Mouse (Mus musculus) spleen, adult 2 months (tissue): ENCODE results near the gene Ass1.

Experiments
- CTCF ChIP-seq: fragments of 200-500 bp; IDR thresholded peaks from 2 replicates; pipeline ENCODE4 v1.5.1; 2011; ENCODE audit warnings: mild to moderate bottlenecking, inconsistent platforms; ENCODE audit not compliant: insufficient read depth, insufficient read length, insufficient replicate concordance; ENCODE audit errors: extremely low read depth
- POLR2A ChIP-seq: fragments of 200-500 bp; IDR thresholded peaks from 2 replicates; pipeline ENCODE4 v1.6.1; 2011; ENCODE audit warnings: low read depth, low read length, inconsistent platforms

DNA sequence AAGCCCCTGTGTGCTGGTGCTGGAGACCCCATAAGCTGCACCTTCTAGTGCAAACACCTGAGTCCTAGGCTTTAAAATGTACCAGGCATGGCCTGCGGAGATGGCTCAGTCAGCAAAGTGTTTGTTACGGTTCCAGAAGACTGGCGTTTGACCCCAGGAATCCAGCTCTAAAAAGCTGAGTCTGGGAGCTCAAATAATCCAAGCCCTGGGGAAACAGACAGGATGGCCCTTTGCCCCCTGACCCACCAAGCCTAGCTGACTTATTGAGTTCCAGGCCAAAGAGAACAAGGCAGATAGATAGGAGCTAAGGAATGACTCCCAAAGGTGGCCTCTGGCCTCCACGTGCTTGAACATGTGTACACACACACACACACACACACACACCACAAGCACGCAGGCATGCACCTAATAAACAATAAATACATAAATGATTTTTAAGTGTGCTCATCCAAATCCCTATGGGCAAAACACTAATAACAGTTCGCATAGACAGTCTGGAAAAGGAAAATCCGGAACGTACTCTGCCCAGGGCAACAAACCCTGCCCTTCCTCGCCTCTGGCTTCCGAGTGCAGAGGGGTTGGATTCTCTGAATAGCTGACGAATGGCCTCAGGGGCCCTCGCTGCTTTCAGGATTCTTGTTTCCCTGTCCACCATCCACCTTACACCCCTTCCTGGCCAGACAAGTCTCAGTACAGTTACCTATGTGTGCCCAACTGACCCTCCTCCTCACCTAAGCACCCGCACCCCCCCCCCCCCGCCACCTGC is 32.3 kb upstream of the Ass1 start:
- TF ChIP-seq POLR2A (no peak), CTCF (no peak)
